Mouse (Mus musculus) thymus, postnatal 25 days (tissue): ENCODE measurements around the gene Olfr926.
"Not testable (repeated sequence)": the region's sequence is repeated elsewhere in the genome, so short reads cannot be mapped to it uniquely, and the experiment has no call there.

Experiments used
- DNase-seq: peaks from one replicate; pipeline ENCODE4 v3.0.0; 2022

The Olfr926 gene

GRCm38 (mm10) chr9:38876826-38877225 is at the start of gene Olfr926:
Gene Olfr926 (plus strand): TSS chr9:38877126.
- no peak for DNase-seq

- no peak for DNase-seq
Observed at GRCm38 (mm10) chr9:38833027-38833426, 43.9 kb upstream of the Olfr926 start.

- no peak for DNase-seq
Observed at GRCm38 (mm10) chr9:38844149-38844548, 32.8 kb upstream of the Olfr926 start, which contains the start of gene Olfr924. Gene Olfr924 (plus strand): TSS chr9:38844449.

- DNase-seq, result no peak
Observed at GRCm38 (mm10) chr9:38854760-38855159, 22.2 kb upstream of the Olfr926 start, which contains the start of gene Olfr26. Gene Olfr26 (plus strand): TSS chr9:38855060.

- DNase-seq, result not testable (repeated sequence)
Observed at GRCm38 (mm10) chr9:38874880-38875279, 2.0 kb upstream of the Olfr926 start.
